Mouse (Mus musculus) induced T-regulatory cell, adult 2 months (primary cell): ENCODE measurements around the gene Gm10577.

Experiments used
- DNase-seq: peaks from one replicate; pipeline ENCODE4 v3.0.0-alpha.2; 2012; ENCODE audit warnings: low read depth

Gene Gm10577

GRCm38 (mm10) chr4:100995617-100996016, 24.9 kb downstream of the Gm10577 start:
- no peak for DNase-seq

- DNase-seq, result no peak
Observed at GRCm38 (mm10) chr4:100994442-100995255, 25.8 kb downstream of the Gm10577 start.

- no peak for DNase-seq
Observed at GRCm38 (mm10) chr4:100992086-100992485, 28.4 kb downstream of the Gm10577 start.

DNA sequence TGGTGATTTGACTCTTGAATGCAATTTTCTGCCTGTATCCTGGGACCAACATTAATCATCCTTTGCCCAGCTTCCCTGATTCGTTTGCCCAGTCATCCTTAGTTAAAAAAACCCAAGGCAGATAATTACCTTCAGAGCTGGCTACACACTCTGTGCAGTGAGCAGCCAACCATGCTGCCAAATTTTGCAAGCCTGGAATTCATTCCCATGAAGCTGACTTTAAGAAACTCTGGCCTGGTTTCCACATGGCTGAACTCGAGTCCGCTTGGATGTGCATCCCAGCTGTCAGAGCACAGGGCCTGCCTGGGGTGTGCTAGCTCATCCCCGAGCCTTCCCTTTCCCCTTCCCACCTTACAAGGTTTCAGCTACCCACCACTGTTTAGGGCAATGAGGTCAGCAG, 29.5 kb downstream of the Gm10577 start:
- no peak for DNase-seq

DNA sequence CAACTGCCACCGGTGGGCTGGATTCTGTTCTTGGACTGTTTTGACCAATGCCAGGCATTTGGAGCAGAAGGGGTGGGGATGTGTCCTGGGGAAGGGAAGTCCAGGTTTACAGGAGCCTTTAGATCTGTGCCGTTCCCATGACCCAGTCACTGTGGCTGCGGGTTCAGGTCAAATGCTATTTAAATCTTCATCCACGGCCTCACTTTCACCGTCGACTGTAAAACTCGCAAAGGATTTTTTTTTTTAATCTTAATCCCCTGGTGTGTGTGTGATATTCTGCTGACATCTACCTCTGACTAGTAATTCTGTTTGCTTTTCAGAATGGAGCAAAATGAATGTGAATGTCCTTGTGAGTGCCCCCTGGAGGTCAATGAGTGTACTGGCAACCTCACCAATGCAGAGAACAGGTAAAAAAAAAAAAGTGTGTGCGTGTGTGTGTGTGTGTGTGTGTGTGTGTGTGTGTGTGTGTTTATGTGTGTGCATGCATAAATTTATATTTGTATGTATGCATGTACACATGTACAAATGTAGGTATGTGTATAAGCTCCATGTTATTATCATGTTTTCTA, 32.2 kb downstream of the Gm10577 start:
- peak; percentile 27 for DNase-seq

GRCm38 (mm10) chr4:100987187-100987586, 33.3 kb downstream of the Gm10577 start:
- DNase-seq, result no peak

GRCm38 (mm10) chr4:100977522-100977921, 43.0 kb downstream of the Gm10577 start:
- DNase-seq, result no peak

- DNase-seq, result no peak
Observed at GRCm38 (mm10) chr4:100974455-100975035, 46.0 kb downstream of the Gm10577 start.

DNA sequence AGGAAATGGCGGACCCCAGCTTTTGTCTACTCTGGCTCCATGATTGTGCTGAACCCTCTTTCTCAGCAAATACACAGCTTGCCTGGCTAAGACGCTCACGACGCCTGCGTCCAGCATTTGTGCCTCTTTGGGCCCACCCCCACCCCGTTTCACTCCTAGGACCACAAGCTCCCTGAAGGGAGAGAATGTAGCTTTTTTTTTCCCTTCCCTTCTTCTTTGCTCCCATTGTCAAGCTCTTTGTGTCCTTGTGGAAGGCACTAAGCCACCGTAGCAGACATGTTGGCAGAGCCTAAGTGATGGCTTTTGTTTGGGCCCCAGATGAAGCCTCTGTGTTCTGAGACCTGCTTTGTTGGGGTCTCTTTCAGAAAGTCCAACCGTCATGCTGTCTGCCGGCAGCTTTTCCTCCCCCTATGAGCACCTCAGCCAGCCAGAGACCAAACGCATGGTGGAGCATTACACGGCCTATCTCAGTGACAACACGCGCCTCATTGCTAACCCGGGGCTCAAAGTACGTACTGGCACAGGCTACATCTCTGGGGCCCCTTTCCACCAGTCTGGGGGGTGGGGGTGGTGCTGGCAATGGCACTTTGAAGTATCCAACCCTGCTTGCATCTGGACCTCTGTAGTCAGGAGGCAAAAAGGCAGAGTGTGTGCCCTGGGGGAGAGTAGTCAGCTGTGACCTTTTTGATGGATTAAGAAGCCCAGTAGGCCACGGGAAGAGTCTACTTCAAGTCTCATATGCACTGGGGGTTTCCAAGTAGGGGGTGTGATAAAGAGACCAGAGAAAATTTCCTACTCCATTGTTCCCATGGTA, 46.6 kb downstream of the Gm10577 start:
- DNase-seq, result no peak
